Mouse (Mus musculus): ENCODE measurements around the gene Mfsd9. TPM values are rescaled to one million over a fixed set of nuclear protein-coding genes. Genes with fewer than 3 reads are reported as not detected.
A peak's percentile ranks its signal among the peaks of the same experiment; 100 is the strongest.

Gene Mfsd9
- polyA plus RNA-seq, 1 experiment from 2014 or later, result 1.6 TPM

DNA sequence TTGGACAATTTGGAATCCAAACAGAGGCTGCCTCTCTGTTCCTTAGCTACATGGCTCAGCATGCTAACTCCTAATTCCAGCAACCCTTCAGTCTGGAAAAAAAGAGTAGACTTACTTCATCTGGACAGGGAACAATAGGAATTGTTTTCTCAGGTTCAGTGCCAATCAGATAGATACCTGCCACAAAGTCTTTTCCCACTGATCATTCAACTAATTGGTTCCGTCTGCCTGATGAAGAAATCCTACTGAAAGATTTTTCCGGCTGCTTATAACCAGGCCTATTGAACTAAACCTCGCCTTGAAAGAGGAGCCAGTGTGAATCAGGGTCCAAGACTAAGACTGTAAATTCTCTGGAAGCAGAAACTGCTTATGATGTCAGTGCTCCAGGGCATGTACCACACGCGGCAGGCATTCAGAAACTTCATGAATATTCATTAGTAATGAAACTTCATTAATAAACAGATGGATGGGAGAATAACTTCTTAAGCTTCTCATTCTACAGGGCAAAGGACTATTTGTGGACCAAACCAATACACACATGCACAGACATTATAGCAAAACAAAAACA is 737 bp downstream of the Mfsd9 start:
- Histone ChIP-seq H3K27ac (ENCODE audit: low read length) (peak overlapping the region; percentile 7; the same call in 1 of the 2 replicates), H3K9ac (ENCODE audit: low read length) (peak overlapping the region; percentile 76), H3K36me3 (ENCODE audit: control insufficient read depth, insufficient read depth) (no peaks in the 10 kb centered on the region), H3K9me3 (replicated peaks; ENCODE audit: control insufficient read depth, low read length) (no peaks in the 10 kb centered on the region), H3K27me3 (ENCODE audit: control insufficient read depth, insufficient read depth, low read length) (no peaks in the 10 kb centered on the region), H3K4me3 (ENCODE audit: low read length) (peak overlapping the region; percentile 82), H3K4me1 (ENCODE audit: control insufficient read depth, insufficient read depth, low read length) (peaks cover 9% of the 10 kb centered on the region), H3K4me2 (ENCODE audit: low read depth, low read length) (peak overlapping the region; percentile 91)
- no peak for ATAC-seq (replicated peaks; ENCODE audit: extremely low read depth, insufficient read depth, low FRiP score)
- 38% methylated on average over 5 of the region's 5 CpGs for WGBS

GRCm38 (mm10) chr1:40788956-40789355 is 1.5 kb downstream of the Mfsd9 start:
- ATAC-seq (replicated peaks; ENCODE audit: extremely low read depth, insufficient read depth, low FRiP score), result no peak
- WGBS, result 80% methylated on average over 6 of the region's 6 CpGs
- no peaks in the 10 kb centered on the region for H3K9me3 ChIP-seq (replicated peaks; ENCODE audit: control insufficient read depth, low read length)
- peaks cover 9% of the 10 kb centered on the region for H3K4me1 ChIP-seq (ENCODE audit: control insufficient read depth, insufficient read depth, low read length)
- H3K36me3 ChIP-seq (ENCODE audit: control insufficient read depth, insufficient read depth), result no peaks in the 10 kb centered on the region
- H3K27ac ChIP-seq (ENCODE audit: low read length), result no peak overlapping the region
- H3K27me3 ChIP-seq (ENCODE audit: control insufficient read depth, insufficient read depth, low read length), result no peaks in the 10 kb centered on the region
- no peak overlapping the region for H3K4me2 ChIP-seq (ENCODE audit: low read depth, low read length)
- no peak overlapping the region for H3K4me3 ChIP-seq (ENCODE audit: low read length)
- no peak overlapping the region for H3K9ac ChIP-seq (ENCODE audit: low read length)

GRCm38 (mm10) chr1:40785876-40786445 is 4.5 kb downstream of the Mfsd9 start:
- ATAC-seq (replicated peaks; ENCODE audit: extremely low read depth, insufficient read depth, low FRiP score), result no peak
- no peaks in the 10 kb centered on the region for H3K27me3 ChIP-seq (ENCODE audit: control insufficient read depth, insufficient read depth, low read length)
- H3K4me3 ChIP-seq (ENCODE audit: low read length), result no peak overlapping the region
- no peaks in the 10 kb centered on the region for H3K9me3 ChIP-seq (replicated peaks; ENCODE audit: control insufficient read depth, low read length)
- 83% methylated on average over 11 of the region's 11 CpGs for WGBS
- no peaks in the 10 kb centered on the region for H3K36me3 ChIP-seq (ENCODE audit: control insufficient read depth, insufficient read depth)
- no peak overlapping the region for H3K27ac ChIP-seq (ENCODE audit: low read length)
- no peak overlapping the region for H3K9ac ChIP-seq (ENCODE audit: low read length)
- no peak overlapping the region for H3K4me2 ChIP-seq (ENCODE audit: low read depth, low read length)
- H3K4me1 ChIP-seq (ENCODE audit: control insufficient read depth, insufficient read depth, low read length), result peaks cover 7% of the 10 kb centered on the region

DNA sequence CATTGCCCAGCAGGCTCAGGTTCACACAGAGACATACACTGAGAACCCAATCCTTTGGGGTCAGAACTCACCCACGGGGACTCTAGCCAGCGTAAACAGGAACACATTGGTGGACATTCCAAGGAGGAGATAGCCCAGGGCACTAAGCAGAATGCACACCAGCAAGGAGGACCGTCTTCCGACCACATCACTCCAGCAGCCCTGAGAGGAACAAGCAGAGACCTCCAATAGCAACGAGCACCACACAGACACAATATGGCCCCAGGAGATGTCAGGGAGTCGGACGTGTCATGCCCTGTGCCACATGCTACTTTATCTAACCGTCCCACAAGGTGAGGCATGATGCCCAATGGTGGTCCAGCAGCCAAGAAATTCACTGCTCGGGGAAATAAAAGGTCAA is 6.2 kb downstream of the Mfsd9 start:
- no peak overlapping the region for H3K4me2 ChIP-seq (ENCODE audit: low read depth, low read length)
- H3K9ac ChIP-seq (ENCODE audit: low read length), result no peak overlapping the region
- no peak overlapping the region for H3K27ac ChIP-seq (ENCODE audit: low read length)
- peaks cover under 1% of the 10 kb centered on the region; the same call in 1 of the 2 replicates for H3K9me3 ChIP-seq (replicated peaks; ENCODE audit: control insufficient read depth, low read length)
- no peaks in the 10 kb centered on the region; the same call in 1 of the 2 replicates for H3K4me1 ChIP-seq (ENCODE audit: control insufficient read depth, insufficient read depth, low read length)
- H3K27me3 ChIP-seq (ENCODE audit: control insufficient read depth, insufficient read depth, low read length), result no peaks in the 10 kb centered on the region
- no peak for ATAC-seq (replicated peaks; ENCODE audit: extremely low read depth, insufficient read depth, low FRiP score)
- peaks cover 7% of the 10 kb centered on the region for H3K36me3 ChIP-seq (ENCODE audit: control insufficient read depth, insufficient read depth)
- H3K4me3 ChIP-seq (ENCODE audit: low read length), result no peak overlapping the region
- 86% methylated on average over 9 of the region's 9 CpGs for WGBS

DNA sequence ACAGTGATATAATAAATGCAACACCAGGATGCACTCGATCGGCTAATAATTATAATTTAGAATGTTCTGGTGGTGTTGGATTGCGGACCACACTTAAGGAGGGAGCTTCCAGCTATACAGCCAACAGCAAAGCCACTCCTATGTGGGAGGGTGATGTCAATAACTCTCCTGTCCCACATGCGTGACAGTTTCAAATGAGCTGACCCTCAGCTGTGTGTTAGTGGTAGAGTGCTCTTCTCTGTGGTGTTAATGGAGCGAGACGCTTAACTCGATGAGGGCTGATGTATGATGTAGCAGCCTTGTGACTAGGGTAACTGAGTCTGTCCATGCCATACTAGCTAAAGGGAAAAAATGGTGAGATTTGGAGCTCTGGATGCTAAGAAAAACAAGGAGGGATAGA is 7.0 kb downstream of the Mfsd9 start:
- H3K4me2 ChIP-seq (ENCODE audit: low read depth, low read length), result no peak overlapping the region
- H3K4me3 ChIP-seq (ENCODE audit: low read length), result no peak overlapping the region
- WGBS, result 90% methylated on average over 7 of the region's 7 CpGs

GRCm38 (mm10) chr1:40776763-40777162 is 13.7 kb downstream of the Mfsd9 start:
- no peak overlapping the region for H3K9ac ChIP-seq (ENCODE audit: low read length)
- WGBS, result 83% methylated on average over 3 of the region's 3 CpGs

More for the DNA sequence above, 7.0 kb downstream of the Mfsd9 start:
- Histone ChIP-seq H3K9me3 (replicated peaks; ENCODE audit: control insufficient read depth, low read length) (peaks cover 9% of the 10 kb centered on the region), H3K27ac (ENCODE audit: low read length) (no peak overlapping the region), H3K9ac (ENCODE audit: low read length) (no peak overlapping the region), H3K27me3 (ENCODE audit: control insufficient read depth, insufficient read depth, low read length) (no peaks in the 10 kb centered on the region), H3K36me3 (ENCODE audit: control insufficient read depth, insufficient read depth) (peaks cover 16% of the 10 kb centered on the region), H3K4me1 (ENCODE audit: control insufficient read depth, insufficient read depth, low read length) (no peaks in the 10 kb centered on the region)
- ATAC-seq (replicated peaks; ENCODE audit: extremely low read depth, insufficient read depth, low FRiP score), result no peak

GRCm38 (mm10) chr1:40776102-40776501 is 14.4 kb downstream of the Mfsd9 start:
- no peak for ATAC-seq (replicated peaks; ENCODE audit: extremely low read depth, insufficient read depth, low FRiP score)

More at GRCm38 (mm10) chr1:40776763-40777162, 13.7 kb downstream of the Mfsd9 start:
- H3K4me3 ChIP-seq (ENCODE audit: low read length), result no peak overlapping the region
- H3K4me2 ChIP-seq (ENCODE audit: low read depth, low read length), result no peak overlapping the region
- no peak overlapping the region for H3K27ac ChIP-seq (ENCODE audit: low read length)
- peaks cover 23% of the 10 kb centered on the region for H3K36me3 ChIP-seq (ENCODE audit: control insufficient read depth, insufficient read depth)
- no peak for ATAC-seq (replicated peaks; ENCODE audit: extremely low read depth, insufficient read depth, low FRiP score)
- H3K4me1 ChIP-seq (ENCODE audit: control insufficient read depth, insufficient read depth, low read length), result no peaks in the 10 kb centered on the region
- no peaks in the 10 kb centered on the region for H3K27me3 ChIP-seq (ENCODE audit: control insufficient read depth, insufficient read depth, low read length)
- H3K9me3 ChIP-seq (replicated peaks; ENCODE audit: control insufficient read depth, low read length), result peaks cover 10% of the 10 kb centered on the region

DNA sequence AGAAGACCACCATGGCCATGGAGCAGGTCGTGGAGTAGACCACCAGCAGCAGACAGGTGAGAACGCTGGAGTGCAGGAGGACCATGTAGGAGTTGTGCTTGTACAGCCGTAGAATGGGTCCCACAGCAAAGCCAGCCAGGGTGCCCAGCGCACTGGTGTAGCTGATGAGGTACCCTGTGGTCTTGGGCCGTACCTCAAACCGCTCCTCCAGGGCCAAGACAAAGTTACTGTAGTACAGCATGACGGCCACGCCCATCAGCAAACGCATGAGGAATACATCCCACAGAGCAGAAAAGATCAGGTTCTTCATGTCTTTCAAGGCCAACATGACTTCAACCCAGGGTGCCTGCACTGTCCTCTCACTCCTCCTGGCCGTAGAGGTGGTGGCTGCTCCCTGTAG is 16.4 kb downstream of the Mfsd9 start:
- Histone ChIP-seq H3K4me1 (ENCODE audit: control insufficient read depth, insufficient read depth, low read length) (no peaks in the 10 kb centered on the region), H3K9ac (ENCODE audit: low read length) (no peak overlapping the region), H3K9me3 (replicated peaks; ENCODE audit: control insufficient read depth, low read length) (peaks cover 7% of the 10 kb centered on the region), H3K27me3 (ENCODE audit: control insufficient read depth, insufficient read depth, low read length) (no peaks in the 10 kb centered on the region), H3K27ac (ENCODE audit: low read length) (no peak overlapping the region), H3K36me3 (ENCODE audit: control insufficient read depth, insufficient read depth) (peaks cover 13% of the 10 kb centered on the region), H3K4me2 (ENCODE audit: low read depth, low read length) (no peak overlapping the region), H3K4me3 (ENCODE audit: low read length) (no peak overlapping the region)
- ATAC-seq (replicated peaks; ENCODE audit: extremely low read depth, insufficient read depth, low FRiP score), result no peak
- WGBS, result 92% methylated on average over 10 of the region's 10 CpGs

More at GRCm38 (mm10) chr1:40776102-40776501, 14.4 kb downstream of the Mfsd9 start:
- no peak overlapping the region for H3K9ac ChIP-seq (ENCODE audit: low read length)
- no peaks in the 10 kb centered on the region for H3K4me1 ChIP-seq (ENCODE audit: control insufficient read depth, insufficient read depth, low read length)
- no peak overlapping the region for H3K4me3 ChIP-seq (ENCODE audit: low read length)
- WGBS, result 68% methylated on average over 2 of the region's 2 CpGs
- H3K27me3 ChIP-seq (ENCODE audit: control insufficient read depth, insufficient read depth, low read length), result no peaks in the 10 kb centered on the region
- peaks cover 23% of the 10 kb centered on the region for H3K36me3 ChIP-seq (ENCODE audit: control insufficient read depth, insufficient read depth)
- H3K9me3 ChIP-seq (replicated peaks; ENCODE audit: control insufficient read depth, low read length), result peaks cover 10% of the 10 kb centered on the region
- no peak overlapping the region for H3K27ac ChIP-seq (ENCODE audit: low read length)
- no peak overlapping the region for H3K4me2 ChIP-seq (ENCODE audit: low read depth, low read length)

DNA sequence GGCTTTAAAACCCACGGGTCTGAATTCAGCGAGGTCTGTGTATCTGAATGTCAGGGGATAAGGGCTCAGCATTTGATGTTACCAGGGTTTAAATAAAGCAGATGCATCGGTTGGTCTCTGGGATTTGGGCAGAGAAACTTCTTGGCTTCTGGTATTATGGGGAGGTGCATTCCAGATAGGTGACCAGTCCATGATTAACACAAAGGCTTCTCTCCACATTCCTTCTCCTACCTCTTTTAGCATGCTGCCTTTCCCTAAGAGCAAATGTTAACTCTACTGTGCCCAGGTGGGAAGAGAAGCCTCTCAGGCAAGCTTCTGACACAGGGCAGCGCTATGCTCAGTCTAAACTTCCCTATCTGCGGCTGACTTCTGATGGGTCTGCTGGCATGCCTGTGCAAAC is 17.3 kb downstream of the Mfsd9 start:
- Histone ChIP-seq H3K9ac (ENCODE audit: low read length) (no peak overlapping the region), H3K27me3 (ENCODE audit: control insufficient read depth, insufficient read depth, low read length) (no peaks in the 10 kb centered on the region), H3K4me1 (ENCODE audit: control insufficient read depth, insufficient read depth, low read length) (no peaks in the 10 kb centered on the region), H3K4me2 (ENCODE audit: low read depth, low read length) (no peak overlapping the region), H3K27ac (ENCODE audit: low read length) (no peak overlapping the region), H3K9me3 (replicated peaks; ENCODE audit: control insufficient read depth, low read length) (no peaks in the 10 kb centered on the region), H3K36me3 (ENCODE audit: control insufficient read depth, insufficient read depth) (peaks cover 6% of the 10 kb centered on the region; the same call in 1 of the 2 replicates), H3K4me3 (ENCODE audit: low read length) (no peak overlapping the region)
- ATAC-seq (replicated peaks; ENCODE audit: extremely low read depth, insufficient read depth, low FRiP score), result no peak
- 74% methylated on average over 5 of the region's 5 CpGs for WGBS
